Mouse (Mus musculus) embryo, embryonic 11 days (tissue): Measurements from ENCODE around the gene Rpl36-ps4.
"Not testable (repeated sequence)": the region's sequence is repeated elsewhere in the genome, so short reads cannot be mapped to it uniquely, and the experiment has no call there.

Experiments
- DNase-seq: peaks from one replicate; pipeline ENCODE4 v3.0.0-alpha.2; 2015

Rpl36-ps4 gene

DNA sequence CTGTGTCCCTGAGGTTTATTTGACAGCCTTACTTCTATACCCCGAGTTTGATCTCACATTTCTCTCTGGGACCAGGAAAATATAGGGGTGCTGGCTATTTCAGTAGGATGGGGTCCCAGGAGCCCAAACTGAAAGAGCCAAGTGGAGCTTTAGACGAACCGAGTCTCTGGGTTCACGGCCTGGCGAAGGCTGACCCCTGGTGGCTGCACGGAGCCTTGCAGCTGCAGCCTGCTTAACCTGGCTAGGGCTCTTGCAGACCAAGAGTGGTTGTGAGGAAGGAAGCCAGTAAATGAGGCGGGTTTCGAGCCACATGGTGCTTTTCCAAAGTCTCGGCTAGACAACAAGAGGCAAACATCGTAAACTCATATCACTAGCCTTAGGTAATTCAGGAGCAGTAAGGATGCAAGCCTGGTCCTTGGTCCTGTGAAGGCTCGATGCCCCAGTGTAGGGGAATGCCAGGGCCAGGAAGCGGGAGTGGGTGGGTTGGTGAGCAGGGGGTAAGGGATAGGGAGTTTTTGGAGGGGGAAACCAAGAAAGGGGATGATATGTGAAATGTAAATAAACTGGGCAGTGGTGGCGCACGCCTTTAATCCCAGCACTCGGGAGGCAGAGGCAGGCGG, 28.3 kb downstream of the Rpl36-ps4 start:
- DNase-seq, result peak; percentile 74

DNA sequence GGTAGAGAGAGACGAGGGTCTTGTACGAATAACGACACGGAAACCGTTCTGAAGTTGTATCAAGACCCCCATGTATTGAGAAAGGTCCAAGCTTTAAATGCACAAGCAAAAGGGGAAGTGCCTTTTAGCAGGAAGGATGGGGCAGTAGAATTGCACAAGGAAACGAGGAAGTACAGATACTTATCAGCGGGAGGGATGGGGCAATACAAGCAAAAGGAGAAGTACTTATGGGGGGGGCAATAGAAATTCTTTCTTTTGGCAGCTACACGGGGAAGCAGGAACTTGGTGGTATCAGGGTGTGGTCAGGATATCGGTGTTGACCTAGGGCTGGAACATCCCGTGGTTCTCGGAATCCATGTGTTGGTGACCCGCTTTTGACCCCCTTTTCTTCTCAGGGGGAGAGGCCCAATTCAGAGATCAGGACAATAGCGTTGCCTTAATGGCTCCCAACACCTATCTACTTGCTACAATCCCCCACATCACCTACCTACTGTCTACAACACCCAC, 33.9 kb downstream of the Rpl36-ps4 start:
- DNase-seq, result not testable (repeated sequence)

DNA sequence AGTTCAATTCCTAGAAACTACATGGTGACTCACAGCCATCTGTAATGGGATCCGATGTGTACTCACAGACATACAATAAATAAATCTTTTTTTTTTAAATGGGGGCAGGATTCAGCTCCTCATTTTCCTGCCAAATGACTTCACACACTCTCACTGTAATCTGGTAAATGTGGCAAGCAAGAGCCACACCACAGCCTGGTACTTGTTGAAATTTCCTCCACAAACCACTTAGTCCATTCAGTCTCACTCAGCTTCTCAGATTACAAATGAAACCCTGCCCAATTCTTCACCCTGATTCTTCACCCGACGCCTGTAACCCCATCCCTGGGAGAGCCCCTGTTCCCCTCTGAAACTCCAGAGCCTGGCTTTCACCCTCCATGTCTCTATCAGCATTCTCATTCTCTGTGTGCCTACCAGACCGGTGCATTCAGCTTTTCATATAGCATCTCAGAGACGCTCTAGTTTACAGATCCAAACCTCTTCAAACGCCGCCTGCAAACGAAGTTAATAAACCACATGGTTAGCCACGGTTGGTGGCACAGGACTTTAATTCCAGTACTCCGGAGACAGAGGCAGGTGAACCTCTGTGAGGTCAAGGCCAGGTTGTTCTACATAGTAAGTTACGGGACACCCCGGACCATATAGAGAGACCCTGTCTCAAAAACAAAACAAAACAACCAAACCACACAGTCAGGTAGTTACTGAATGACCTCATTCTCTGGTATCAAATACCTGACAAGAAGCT, 36.5 kb downstream of the Rpl36-ps4 start:
- DNase-seq, result no peak

GRCm38 (mm10) chr17:87958283-87958682, 37.5 kb downstream of the Rpl36-ps4 start:
- no peak for DNase-seq

- not testable (repeated sequence) for DNase-seq
Measured at GRCm38 (mm10) chr17:87959406-87959805, 38.6 kb downstream of the Rpl36-ps4 start.

DNA sequence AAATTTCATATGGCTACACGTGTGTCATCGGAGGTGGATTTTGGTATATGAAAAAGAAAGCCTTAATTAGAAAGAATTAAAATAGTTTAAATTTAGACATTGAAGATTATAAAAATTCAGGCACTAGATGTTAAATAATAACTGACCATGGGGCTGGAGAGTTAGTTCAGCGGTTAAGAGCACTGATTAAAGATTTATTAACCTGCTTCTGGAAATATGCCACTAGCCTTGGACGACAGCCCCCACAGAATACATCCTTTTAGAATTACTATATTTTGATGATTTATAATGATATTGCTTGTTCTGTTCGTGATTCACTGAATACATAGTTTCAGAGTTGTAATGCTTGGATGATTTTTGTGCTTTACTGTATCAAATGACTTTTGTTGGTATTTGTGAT, 39.2 kb downstream of the Rpl36-ps4 start:
- not testable (repeated sequence) for DNase-seq

DNA sequence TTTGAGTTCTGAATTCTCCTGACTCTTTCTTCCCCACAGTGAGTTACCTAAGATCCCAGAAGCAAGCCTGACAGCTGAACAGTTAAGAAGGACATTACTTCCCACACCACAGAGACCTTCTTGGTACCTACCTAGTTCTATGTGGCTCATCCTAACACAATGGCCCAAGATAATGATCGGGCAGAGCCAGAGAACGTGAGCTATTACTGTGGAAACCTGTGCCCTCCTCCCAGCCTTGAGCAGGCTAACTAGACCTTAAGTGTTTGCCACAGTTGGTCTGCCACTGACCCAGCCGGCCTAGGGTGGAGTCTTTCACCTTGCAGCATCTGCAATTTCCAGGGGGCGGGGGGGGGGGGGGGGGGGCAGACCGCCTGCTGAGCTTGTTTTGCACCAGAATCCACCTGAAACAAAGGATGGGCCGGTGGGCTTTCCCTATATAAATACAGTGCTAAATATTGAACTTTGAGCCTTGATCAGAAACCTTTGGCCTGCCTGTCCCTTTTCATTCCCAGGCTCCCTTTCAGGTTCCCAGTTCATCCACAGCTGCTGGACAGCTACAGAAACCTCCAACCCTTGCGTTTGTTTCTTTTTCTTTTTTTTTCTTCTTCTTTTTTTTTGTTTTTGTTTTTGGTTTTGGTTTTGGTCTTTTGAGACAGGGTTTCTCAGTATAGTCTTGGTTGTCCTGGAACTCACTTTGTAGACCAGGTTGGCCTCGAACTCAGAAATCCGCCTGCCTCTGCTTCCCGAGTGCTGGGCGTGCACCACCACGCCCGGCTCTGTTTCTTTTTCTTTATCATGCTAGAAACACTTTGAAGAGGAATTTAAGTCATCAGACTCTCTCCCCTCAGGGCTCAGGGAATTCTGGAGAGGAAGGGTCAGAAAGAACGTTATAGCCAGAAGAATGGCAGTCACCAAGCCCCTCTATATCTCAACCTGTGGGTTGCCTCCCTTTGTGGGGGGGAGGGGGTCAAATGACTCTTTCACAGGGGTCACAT, 42.6 kb downstream of the Rpl36-ps4 start:
- DNase-seq, result no peak

GRCm38 (mm10) chr17:87968483-87968926, 47.7 kb downstream of the Rpl36-ps4 start:
- not testable (repeated sequence) for DNase-seq
